Mouse (Mus musculus): ENCODE data around the gene Fam205a3.
"Not testable (repeated sequence)": the region's sequence is repeated elsewhere in the genome, so short reads cannot be mapped to it uniquely, and the experiment has no call there.

Gene Fam205a3

GRCm38 (mm10) chr4:42318034-42318433, at the start of gene Fam205a3:
Gene Fam205a3, plus strand, starts transcription at chr4:42318334.
- not testable (repeated sequence) for DNase-seq (ENCODE audit: low read depth)

- not testable (repeated sequence) for DNase-seq (ENCODE audit: low read depth)
These were observed 24.2 kb upstream of the Fam205a3 start, which contains the start of gene Gm21953 for GRCm38 (mm10) chr4:42293967-42294366. Gene Gm21953, plus strand, starts transcription at chr4:42294267.

Measured in c-Kit-positive CD71-positive TER-119-negative erythroid progenitor cells, embryonic 14.5 days (primary cell).